Mouse (Mus musculus) neural tube, embryonic 15.5 days (tissue): Measurements from ENCODE around the gene Lrrc4. TPM values are rescaled to one million over a fixed set of nuclear protein-coding genes. Genes with fewer than 3 reads are reported as not detected.
A peak's percentile ranks its signal among the peaks of the same experiment; 100 is the strongest.

ENCODE experiments used
- ATAC-seq: fragments of 200-750 bp; cut with Nextera tagmentation; 2 replicates; pipeline ENCODE4 v1.8.0; 2017; ENCODE audit warnings: mild to moderate bottlenecking, moderate TSS enrichment, moderate library complexity; ENCODE audit not compliant: low FRiP score
- H3K27ac ChIP-seq: fragments of 300-500 bp; sonication (generic); replicated peaks from 2 replicates; pipeline ENCODE4 v1.5.1; 2015; ENCODE audit warnings: mild to moderate bottlenecking, inconsistent platforms
- H3K27me3 ChIP-seq: fragments of 300-500 bp; sonication (generic); replicated peaks from 2 replicates; pipeline ENCODE4 v1.6.1; 2015; ENCODE audit warnings: inconsistent platforms
- H3K36me3 ChIP-seq: fragments of 300-500 bp; sonication (generic); 2 replicates; pipeline ENCODE4 v1.6.1; 2015; ENCODE audit warnings: inconsistent platforms
- H3K4me1 ChIP-seq: fragments of 300-500 bp; sonication (generic); 2 replicates; pipeline ENCODE4 v1.6.1; 2015; ENCODE audit warnings: inconsistent platforms
- H3K4me2 ChIP-seq: fragments of 300-500 bp; sonication (generic); 2 replicates; pipeline ENCODE4 v1.6.1; 2015; ENCODE audit warnings: inconsistent platforms, mild to moderate bottlenecking, moderate library complexity
- H3K4me3 ChIP-seq: fragments of 300-500 bp; sonication (generic); replicated peaks from 2 replicates; pipeline ENCODE4 v1.5.1; 2015; ENCODE audit warnings: mild to moderate bottlenecking, inconsistent platforms
- H3K9ac ChIP-seq: fragments of 300-500 bp; sonication (generic); replicated peaks from 2 replicates; pipeline ENCODE4 v1.6.1; 2015; ENCODE audit warnings: mild to moderate bottlenecking, inconsistent platforms
- H3K9me3 ChIP-seq: fragments of 300-500 bp; sonication (generic); replicated peaks from 2 replicates; pipeline ENCODE4 v1.6.1; 2016; ENCODE audit warnings: inconsistent platforms
- WGBS: fragments of 180-500 bp; shearing (Covaris S2); methylation state at CpG from one replicate; pipeline ENCODE4 v1.1.7; 2015; ENCODE audit warnings: mixed read lengths; 5-methylcytosine and 5-hydroxymethylcytosine counted together
- polyA plus RNA-seq: library from polyadenylated mRNA; unstranded; fragments of >200 nt; fragmentation: Nextera tagmentation; extraction: Ambion mirVana; gene quantifications from 2 replicates; pipeline ENCODE4 v1.2.1, GENCODE M21; 2015

Lrrc4 gene
- polyA plus RNA-seq, 1 experiment from 2014 or later = 8.5 TPM

- Histone ChIP-seq H3K4me2 (0 out of 2 replicates have a peak overlapping the region, but pooled peaks have one; percentile 2), H3K27me3 (no peaks in the 10 kb centered on the region), H3K4me3 (no peak overlapping the region), H3K36me3 (peaks cover 24% of the 10 kb centered on the region; the same call in 1 of the 2 replicates), H3K4me1 (peaks cover 54% of the 10 kb centered on the region), H3K9ac (no peak overlapping the region), H3K27ac (peak overlapping the region; percentile 66), H3K9me3 (no peaks in the 10 kb centered on the region)
- ATAC-seq = peak; percentile 70
- WGBS = 31% methylated on average over 13 of the region's 13 CpGs
Measured at GRCm38 (mm10) chr6:28819509-28820358, 11.8 kb downstream of the Lrrc4 start.

DNA sequence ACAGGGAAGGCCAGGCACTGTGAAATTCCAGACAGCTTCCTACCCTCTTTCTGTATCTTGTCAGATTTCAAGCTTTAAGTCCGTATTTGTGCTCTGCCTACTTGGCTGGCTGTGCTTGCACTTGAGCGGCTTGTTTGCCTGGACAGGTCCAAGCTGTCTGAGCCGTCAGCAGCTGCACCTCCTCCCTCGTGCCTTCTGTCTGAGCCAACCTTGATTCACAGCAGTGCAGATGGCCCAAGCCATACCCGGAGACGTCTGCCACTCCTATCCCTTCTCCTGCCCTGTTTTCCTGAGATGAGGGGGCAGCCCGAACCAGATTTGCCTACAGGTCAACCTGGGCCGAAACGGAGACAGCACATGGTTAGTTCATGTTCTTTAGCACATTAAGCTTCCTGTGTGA lies 14.5 kb downstream of the Lrrc4 start:
- peaks cover 22% of the 10 kb centered on the region; the same call in 1 of the 2 replicates for H3K36me3 ChIP-seq
- H3K27me3 ChIP-seq = no peaks in the 10 kb centered on the region
- H3K4me2 ChIP-seq = no peak overlapping the region
- H3K4me1 ChIP-seq = peaks cover 51% of the 10 kb centered on the region
- H3K9me3 ChIP-seq = no peaks in the 10 kb centered on the region
- no peak overlapping the region for H3K27ac ChIP-seq
- no peak overlapping the region for H3K4me3 ChIP-seq
- no peak for ATAC-seq
- no peak overlapping the region for H3K9ac ChIP-seq
- WGBS = 70% methylated on average over 9 of the region's 9 CpGs

DNA sequence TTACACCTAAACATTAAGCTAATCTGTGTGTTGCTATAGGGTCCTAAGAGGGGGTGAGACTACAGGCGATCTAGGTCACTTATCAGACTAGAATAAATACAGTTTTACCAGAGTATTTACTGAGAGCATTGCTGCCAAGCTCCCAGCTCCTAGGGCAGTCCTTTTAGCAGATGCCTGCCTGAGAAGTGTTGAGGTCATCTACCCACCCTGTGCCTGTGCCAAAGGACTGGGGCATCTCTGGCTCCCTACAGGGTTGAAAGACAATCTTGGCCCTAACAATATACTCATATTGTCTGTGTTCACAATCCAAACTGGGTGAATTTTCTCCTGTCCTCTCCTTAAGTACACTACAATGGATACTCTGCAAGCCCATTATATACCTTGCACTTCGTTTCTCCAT lies 16.7 kb downstream of the Lrrc4 start:
- Histone ChIP-seq H3K4me3 (no peak overlapping the region), H3K4me1 (peaks cover 31% of the 10 kb centered on the region), H3K27me3 (no peaks in the 10 kb centered on the region), H3K4me2 (no peak overlapping the region), H3K9ac (no peak overlapping the region), H3K9me3 (no peaks in the 10 kb centered on the region), H3K27ac (no peak overlapping the region), H3K36me3 (peaks cover 22% of the 10 kb centered on the region; the same call in 1 of the 2 replicates)
- 81% methylated on average over 2 of the region's 2 CpGs for WGBS
- no peak for ATAC-seq

- no peaks in the 10 kb centered on the region for H3K9me3 ChIP-seq
- peaks cover 25% of the 10 kb centered on the region; the same call in 1 of the 2 replicates for H3K36me3 ChIP-seq
- no peak overlapping the region for H3K4me3 ChIP-seq
- no peak for ATAC-seq
- peaks cover 18% of the 10 kb centered on the region for H3K4me1 ChIP-seq
- 80% methylated on average over 9 of the region's 9 CpGs for WGBS
- H3K4me2 ChIP-seq = no peak overlapping the region
- no peak overlapping the region for H3K9ac ChIP-seq
- no peak overlapping the region for H3K27ac ChIP-seq
- no peaks in the 10 kb centered on the region for H3K27me3 ChIP-seq
Measured at GRCm38 (mm10) chr6:28813057-28813456, 18.5 kb downstream of the Lrrc4 start.

DNA sequence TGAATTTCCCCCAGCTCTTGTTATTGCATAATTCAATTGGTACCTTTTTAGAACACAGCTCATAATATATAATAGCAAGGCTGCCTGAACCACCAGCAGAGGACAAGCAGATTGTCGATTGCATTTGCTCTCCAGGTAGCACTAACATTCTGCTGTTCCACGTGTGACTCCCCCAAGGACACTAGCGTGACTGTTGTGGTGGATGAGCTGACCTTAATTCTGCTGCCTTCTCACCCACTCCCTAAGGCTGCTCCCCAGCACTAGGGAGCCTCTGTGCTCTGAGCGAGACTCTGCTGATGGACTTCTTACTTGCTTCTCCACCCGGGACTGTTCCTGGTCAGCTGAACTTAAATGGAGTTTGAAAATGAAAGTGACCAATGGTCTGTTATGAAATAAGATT lies 26.8 kb downstream of the Lrrc4 start:
- H3K4me1 ChIP-seq = peaks cover 5% of the 10 kb centered on the region; the same call in 1 of the 2 replicates
- no peak for ATAC-seq
- H3K4me2 ChIP-seq = no peak overlapping the region
- H3K27ac ChIP-seq = no peak overlapping the region
- WGBS = 84% methylated on average over 5 of the region's 5 CpGs
- no peak overlapping the region for H3K9ac ChIP-seq
- no peaks in the 10 kb centered on the region for H3K27me3 ChIP-seq
- no peak overlapping the region for H3K4me3 ChIP-seq
- H3K9me3 ChIP-seq = no peaks in the 10 kb centered on the region
- peaks cover 12% of the 10 kb centered on the region; the same call in 1 of the 2 replicates for H3K36me3 ChIP-seq

GRCm38 (mm10) chr6:28803678-28804279 lies 27.8 kb downstream of the Lrrc4 start:
- Histone ChIP-seq H3K36me3 (0 out of 2 replicates have a peak, but pooled peaks cover 5% of the 10 kb centered on the region), H3K4me2 (no peak overlapping the region), H3K9ac (no peak overlapping the region), H3K4me1 (peaks cover 5% of the 10 kb centered on the region; the same call in 1 of the 2 replicates), H3K27me3 (no peaks in the 10 kb centered on the region), H3K27ac (no peak overlapping the region; the same call in 1 of the 2 replicates), H3K9me3 (no peaks in the 10 kb centered on the region), H3K4me3 (no peak overlapping the region)
- ATAC-seq = no peak
- 91% methylated on average over 6 of the region's 6 CpGs for WGBS

- H3K4me3 ChIP-seq = no peak overlapping the region
- no peaks in the 10 kb centered on the region for H3K27me3 ChIP-seq
- H3K9me3 ChIP-seq = no peaks in the 10 kb centered on the region
- H3K27ac ChIP-seq = no peak overlapping the region
- WGBS = 87% methylated on average over 3 of the region's 3 CpGs
- H3K36me3 ChIP-seq = no peaks in the 10 kb centered on the region
- no peak for ATAC-seq
- no peak overlapping the region for H3K9ac ChIP-seq
- H3K4me2 ChIP-seq = no peak overlapping the region
- H3K4me1 ChIP-seq = peaks cover 10% of the 10 kb centered on the region
Measured at GRCm38 (mm10) chr6:28800976-28801375, 30.6 kb downstream of the Lrrc4 start.

GRCm38 (mm10) chr6:28799818-28800217 lies 31.7 kb downstream of the Lrrc4 start:
- no peak overlapping the region for H3K4me2 ChIP-seq

DNA sequence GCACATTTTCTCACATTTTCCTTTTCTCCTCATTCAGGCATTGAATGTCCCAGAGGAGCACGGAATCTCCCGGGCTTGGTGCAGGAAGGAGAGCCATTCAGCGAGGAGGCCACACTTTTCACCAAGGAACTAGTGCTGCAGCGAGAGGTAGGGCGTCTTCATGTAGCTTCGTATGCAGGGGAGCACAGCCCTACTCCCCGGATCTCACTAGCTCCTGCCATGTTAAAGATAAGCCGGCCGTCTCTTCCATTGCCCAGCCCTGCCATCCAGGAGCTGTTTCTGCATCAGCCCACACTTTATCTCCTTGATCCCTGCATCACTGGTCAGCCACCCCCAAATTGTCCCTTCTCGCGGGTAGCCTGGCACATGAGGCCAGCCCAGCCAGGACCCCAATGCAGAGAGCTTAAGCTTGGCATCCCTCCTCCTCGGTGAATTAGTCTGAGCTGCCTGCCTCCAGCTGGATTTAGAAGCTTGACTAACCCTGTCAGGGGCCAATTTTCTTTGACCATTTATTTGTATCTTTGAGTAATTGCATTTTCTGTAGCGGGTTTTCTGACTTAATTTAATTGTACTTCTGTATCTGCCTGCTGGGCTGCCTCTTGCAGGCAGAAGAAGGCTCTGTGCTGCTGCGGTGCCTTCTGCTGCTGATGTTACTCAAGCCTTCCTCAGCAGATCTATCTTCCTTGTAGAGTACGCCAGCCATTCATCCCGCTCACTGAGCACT lies 35.6 kb downstream of the Lrrc4 start:
- Histone ChIP-seq H3K4me2 (0 out of 2 replicates have a peak overlapping the region, but pooled peaks have one; percentile 6), H3K4me1 (peaks cover 19% of the 10 kb centered on the region), H3K27me3 (no peaks in the 10 kb centered on the region), H3K9me3 (no peaks in the 10 kb centered on the region), H3K4me3 (no peak overlapping the region), H3K36me3 (no peaks in the 10 kb centered on the region), H3K27ac (peak overlapping the region; percentile 51; the same call in 1 of the 2 replicates), H3K9ac (no peak overlapping the region)
- peak; percentile 53; the same call in 1 of the 2 replicates for ATAC-seq
- 55% methylated on average over 16 of the region's 16 CpGs for WGBS

More at GRCm38 (mm10) chr6:28799818-28800217, 31.7 kb downstream of the Lrrc4 start:
- no peak overlapping the region for H3K4me3 ChIP-seq
- no peak overlapping the region for H3K27ac ChIP-seq
- no peaks in the 10 kb centered on the region for H3K27me3 ChIP-seq
- H3K9me3 ChIP-seq = no peaks in the 10 kb centered on the region
- ATAC-seq = no peak
- WGBS = 85% methylated on average over 2 of the region's 2 CpGs
- peaks cover 19% of the 10 kb centered on the region for H3K4me1 ChIP-seq
- H3K36me3 ChIP-seq = no peaks in the 10 kb centered on the region
- no peak overlapping the region for H3K9ac ChIP-seq

DNA sequence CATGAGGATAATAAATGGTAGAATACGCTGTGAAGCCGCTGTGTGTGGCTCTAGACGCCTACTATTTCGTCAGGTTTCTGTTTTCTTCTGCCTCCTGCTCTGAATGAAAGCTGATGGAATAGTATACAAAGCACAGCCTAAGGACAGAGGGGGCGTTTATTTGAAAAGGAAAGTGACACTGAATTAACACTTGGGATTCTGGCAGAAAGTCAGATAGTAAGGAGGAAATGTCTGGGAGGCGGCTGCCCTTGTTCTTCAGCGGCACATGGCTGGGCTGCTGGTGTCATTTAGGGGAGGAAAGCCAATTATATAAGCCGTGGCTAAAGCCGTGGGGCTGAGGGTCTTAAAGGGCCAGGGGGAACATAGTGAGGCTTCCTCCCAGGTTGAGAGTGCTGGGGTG lies 36.2 kb downstream of the Lrrc4 start:
- WGBS = 13% methylated on average over 9 of the region's 9 CpGs
- peaks cover 17% of the 10 kb centered on the region for H3K4me1 ChIP-seq
- H3K4me2 ChIP-seq = 0 out of 2 replicates have a peak overlapping the region, but pooled peaks have one; percentile 6
- H3K4me3 ChIP-seq = no peak overlapping the region
- no peaks in the 10 kb centered on the region for H3K27me3 ChIP-seq
- H3K27ac ChIP-seq = peak overlapping the region; percentile 51
- H3K9ac ChIP-seq = no peak overlapping the region
- H3K9me3 ChIP-seq = no peaks in the 10 kb centered on the region
- ATAC-seq = peak; percentile 29
- H3K36me3 ChIP-seq = no peaks in the 10 kb centered on the region

DNA sequence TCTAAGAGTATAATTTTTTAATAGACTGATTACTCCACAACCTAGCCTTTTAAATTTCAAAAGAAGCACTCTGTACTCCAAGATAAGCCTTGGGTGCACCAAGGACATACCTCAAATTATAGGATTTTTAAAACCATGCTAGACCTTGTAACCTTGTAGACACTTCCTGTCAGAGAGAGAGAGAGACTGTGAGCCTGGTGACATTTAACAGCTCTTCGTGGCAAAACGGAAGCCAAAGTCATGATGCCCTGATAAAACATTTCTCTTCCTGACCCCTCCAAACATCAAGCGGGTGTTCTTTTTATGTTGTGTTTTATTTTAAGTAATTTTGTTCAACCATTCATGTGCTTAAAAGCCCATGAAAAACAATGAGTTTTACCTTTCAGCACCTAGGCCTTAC lies 39.7 kb downstream of the Lrrc4 start:
- H3K27ac ChIP-seq = no peak overlapping the region
- H3K4me3 ChIP-seq = no peak overlapping the region
- ATAC-seq = no peak
- 86% methylated on average over 3 of the region's 3 CpGs for WGBS
- no peaks in the 10 kb centered on the region for H3K9me3 ChIP-seq
- no peaks in the 10 kb centered on the region for H3K36me3 ChIP-seq
- peaks cover 25% of the 10 kb centered on the region for H3K4me1 ChIP-seq
- no peak overlapping the region for H3K4me2 ChIP-seq
- no peak overlapping the region for H3K9ac ChIP-seq
- no peaks in the 10 kb centered on the region for H3K27me3 ChIP-seq
